Mouse (Mus musculus): ENCODE data around the gene Mdc1. TPM values are rescaled to one million over a fixed set of nuclear protein-coding genes. Genes with fewer than 3 reads are reported as not detected.

The Mdc1 gene
- total RNA-seq (2021) = 10 to 100 TPM; 15.4 to 20.8 TPM
- 3.6 and 5.9 TPM in 2 replicates for polyA plus RNA-seq (2012; rRNA removed)
- long read RNA-seq = 0 reads

DNA sequence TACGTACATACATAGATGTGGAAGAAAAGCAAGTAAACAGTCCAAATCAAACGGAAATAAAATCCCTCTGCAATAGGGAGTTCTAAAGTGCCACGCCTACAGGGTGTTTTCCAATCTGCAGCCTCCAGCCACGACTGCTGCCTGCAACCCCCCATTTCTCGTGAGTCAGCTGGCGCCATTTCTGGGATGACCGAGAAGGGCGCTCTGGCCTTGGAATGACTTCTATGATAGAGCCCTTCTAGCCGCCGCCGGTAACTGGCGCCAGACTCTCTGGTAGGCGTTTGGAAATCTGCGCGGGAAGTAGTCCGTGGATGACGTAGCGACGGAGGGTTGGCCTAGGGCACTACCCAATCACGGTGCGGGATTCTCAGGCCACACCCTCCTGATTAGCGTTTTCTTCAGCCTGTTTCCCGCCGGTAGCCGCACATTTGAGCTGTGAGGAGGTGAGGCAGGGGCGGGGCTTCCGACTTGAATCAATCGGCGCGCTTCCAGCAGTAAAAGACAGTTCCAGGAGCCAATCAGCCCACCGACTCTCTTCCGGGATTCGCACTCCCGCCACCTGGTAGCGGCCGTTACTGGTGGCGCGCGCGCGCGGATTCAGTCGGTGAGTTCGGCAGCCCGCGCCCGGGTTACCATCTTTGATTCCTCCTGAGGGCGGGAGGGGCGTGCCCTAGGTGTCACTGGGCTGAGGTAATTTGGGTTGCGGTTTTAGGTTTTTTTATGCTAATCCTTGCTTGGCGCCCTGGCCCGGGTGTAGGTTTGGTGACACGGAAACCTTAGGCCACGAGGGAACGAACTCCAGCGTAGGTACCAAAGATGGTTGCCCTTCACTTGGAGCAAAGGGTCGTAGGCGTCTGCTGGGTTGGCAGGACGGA, at the start of gene Mdc1:
Gene Mdc1 (plus strand): TSS at position 440 of the 875 bp plus-strand sequence.
- peak; percentile 99 for DNase-seq

DNA sequence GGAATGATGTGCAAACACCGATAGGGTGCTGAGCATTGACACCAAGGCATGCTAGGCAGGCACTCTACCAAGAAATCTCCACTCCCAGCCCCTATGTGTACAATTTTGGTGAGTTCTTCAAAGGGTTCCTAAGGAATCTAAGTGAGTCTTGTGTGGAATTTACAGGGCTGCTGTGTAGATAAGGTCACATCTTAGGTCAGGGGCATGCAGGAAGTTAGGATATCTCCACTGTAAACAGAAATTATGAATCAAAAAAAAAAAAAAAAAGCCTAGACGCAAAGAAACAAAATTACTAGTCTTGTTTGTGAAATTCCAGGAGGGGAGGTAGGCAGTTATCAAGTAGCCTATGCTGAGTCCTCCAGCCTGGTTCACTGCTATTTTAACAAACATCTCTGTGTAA, 48.5 kb upstream of the Mdc1 start:
- DNase-seq = no peak

DNA sequence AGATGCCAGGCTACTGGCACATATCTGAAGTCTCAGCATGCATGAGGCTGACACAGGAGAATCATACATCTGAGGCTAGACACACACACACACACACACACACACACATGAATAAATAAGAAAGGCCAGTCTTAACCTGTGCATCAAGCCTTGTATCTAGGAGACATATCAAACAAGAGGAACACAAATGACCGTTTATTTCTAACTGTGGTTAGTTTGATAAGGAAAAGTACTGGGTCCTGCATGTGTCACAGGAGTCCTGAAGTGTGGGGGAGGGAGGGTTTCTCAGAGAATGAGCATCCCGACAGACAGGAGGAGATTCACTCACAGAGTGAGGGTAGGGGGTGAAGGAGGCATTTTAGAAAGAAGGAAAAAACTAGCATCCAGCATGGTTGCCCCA, 46.2 kb upstream of the Mdc1 start:
- no peak for DNase-seq

- DNase-seq = no peak
Measured at GRCm38 (mm10) chr17:35795656-35796055, 45.7 kb upstream of the Mdc1 start.

GRCm38 (mm10) chr17:35796835-35797234, 44.5 kb upstream of the Mdc1 start:
- no peak for DNase-seq

GRCm38 (mm10) chr17:35800905-35801304, 40.4 kb upstream of the Mdc1 start:
- DNase-seq = no peak

DNA sequence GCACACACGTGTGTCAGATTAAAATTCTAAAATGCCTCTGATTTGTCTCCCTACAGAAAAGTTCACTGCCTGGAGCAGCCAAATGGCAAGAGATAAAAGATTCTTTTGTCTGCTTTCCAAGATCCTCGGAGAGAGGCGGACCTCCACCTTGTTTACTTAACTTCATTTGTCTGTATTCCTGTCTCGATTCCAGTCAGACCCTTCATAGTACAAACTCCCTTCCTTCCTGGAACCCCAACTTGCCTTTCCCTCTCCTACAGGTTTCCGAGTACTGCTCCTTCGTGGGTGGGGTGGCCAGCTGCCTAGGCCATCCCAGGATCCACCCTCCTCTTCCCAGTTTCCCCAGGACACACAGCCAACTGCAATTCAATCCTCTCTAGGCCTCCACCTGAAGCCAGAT, 38.3 kb upstream of the Mdc1 start:
- DNase-seq = peak; percentile 45

GRCm38 (mm10) chr17:35803858-35804399, 37.4 kb upstream of the Mdc1 start:
- DNase-seq = no peak

- DNase-seq = peak; percentile 83
Measured at GRCm38 (mm10) chr17:35808073-35808472, 33.2 kb upstream of the Mdc1 start.

GRCm38 (mm10) chr17:35809395-35809794, 31.9 kb upstream of the Mdc1 start:
- DNase-seq = no peak

DNA sequence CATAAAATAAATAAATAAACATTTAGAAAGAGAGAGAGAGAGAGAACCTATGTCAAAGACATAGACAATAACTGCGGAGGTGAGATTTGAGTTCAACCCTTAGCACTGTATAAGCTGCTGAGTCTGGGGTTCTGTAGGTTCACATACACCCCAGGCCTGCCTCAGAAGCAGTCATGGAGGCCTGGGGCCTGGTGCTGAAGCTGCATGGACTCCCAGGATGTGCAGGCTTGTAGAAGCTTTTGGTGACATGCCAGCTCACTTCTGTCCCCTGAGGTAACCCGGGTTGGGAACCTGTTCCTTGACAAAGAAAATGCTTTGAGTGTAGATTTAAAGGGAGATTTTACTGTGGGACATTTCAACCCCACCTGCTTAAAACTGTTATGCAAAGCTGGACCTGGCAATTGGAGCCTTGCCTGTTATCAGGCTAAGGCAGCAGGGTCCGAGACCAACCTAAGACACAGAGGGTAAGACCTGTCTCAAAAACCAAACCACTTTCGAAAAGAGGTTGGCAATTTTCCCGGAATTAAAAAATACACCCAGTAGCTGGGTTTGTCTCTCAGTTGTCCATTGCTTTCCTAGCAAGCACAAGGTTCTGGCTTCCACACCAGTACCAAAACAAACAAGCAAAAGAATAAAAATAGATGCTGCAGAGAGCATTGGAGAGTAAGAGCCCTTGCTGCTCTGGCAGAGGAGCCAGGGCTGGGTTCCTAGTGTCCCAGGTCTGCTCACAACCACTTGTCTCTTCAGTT, 30.2 kb upstream of the Mdc1 start:
- no peak for DNase-seq

- no peak for DNase-seq
Measured at GRCm38 (mm10) chr17:35812307-35812706, 29.0 kb upstream of the Mdc1 start.

DNA sequence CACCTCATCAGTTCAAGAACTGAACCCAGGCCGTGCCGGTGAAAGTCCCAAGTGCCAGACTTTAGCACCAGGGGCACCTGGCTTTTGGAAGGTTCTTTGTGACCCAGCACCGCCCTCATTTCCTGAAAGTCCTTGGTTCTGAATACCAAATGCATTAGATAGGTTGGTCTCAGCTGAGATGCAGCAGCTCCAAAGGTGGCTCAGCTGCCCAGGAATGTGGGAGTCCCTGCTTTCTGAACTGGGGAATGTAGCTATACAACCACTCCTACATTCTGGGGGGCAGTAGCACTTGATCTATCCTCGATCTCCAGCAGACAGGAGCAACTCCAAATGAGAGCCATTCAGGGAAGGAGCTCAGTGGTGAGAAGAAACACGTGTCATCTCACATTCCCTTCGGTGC, 28.6 kb upstream of the Mdc1 start:
- DNase-seq = no peak

- peak; percentile 95 for DNase-seq
Measured at GRCm38 (mm10) chr17:35813245-35813647, 28.1 kb upstream of the Mdc1 start.

GRCm38 (mm10) chr17:35813653-35814052, 27.7 kb upstream of the Mdc1 start:
- peak; percentile 45 for DNase-seq

GRCm38 (mm10) chr17:35814678-35815077, 26.6 kb upstream of the Mdc1 start:
- DNase-seq = no peak

DNA sequence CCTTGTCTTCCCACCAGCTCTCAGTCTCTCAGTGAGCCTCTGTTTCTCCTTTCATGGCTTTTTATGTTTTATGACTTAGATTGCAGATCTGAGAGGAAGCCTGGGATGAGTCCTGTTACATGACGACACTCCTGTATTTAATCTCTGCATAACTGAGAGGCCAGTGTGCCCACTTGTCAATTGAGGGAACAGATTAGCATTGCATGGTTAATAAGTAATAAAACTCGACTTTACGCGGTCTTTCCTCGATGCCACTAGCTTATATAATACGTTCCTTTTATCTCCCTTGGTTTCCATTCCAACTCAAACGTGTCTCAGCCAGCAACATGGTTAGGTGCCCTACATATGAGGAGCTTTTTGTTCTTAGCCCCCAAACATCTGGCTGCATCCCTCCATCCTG, 25.5 kb upstream of the Mdc1 start:
- no peak for DNase-seq

DNA sequence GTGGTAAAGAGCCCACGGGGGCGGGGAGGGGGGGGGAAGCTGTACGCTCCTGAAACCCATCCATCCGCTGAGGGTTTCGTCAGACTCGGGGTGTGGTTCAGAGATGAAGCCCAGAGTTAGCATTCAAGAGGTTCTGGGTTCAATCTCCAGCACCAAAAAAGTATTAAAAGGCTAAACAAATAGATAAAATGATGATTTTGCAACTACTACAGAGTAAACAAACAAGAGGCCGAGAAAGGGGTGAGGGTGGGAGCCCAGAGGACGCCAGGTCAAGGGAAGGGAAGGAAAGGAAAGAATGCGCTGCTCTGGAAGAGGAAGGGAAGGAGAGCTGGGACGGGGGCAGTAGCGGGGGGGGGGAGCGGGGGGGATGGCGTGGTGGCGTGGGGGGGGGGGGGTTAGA, 24.6 kb upstream of the Mdc1 start:
- DNase-seq = no peak

DNA sequence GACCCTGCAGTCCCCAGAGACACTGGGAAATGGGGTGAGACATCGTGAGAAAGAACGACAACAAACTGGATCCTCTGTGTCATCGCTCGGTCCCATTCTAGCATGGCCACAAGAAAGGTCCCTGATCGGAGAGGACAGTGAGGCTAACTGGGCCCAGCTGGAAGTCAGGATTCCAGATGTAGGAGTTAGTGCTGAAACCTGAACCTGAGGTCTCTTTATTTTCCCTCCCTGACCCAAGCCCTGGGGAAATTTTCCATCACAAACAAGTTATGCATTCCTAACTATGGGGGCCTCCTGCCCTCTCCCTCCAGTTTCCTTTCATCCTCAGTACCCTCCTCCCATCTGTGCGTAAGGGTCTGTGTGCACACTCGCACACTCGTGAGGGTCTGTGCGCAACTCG, 24.1 kb upstream of the Mdc1 start:
- no peak for DNase-seq

DNA sequence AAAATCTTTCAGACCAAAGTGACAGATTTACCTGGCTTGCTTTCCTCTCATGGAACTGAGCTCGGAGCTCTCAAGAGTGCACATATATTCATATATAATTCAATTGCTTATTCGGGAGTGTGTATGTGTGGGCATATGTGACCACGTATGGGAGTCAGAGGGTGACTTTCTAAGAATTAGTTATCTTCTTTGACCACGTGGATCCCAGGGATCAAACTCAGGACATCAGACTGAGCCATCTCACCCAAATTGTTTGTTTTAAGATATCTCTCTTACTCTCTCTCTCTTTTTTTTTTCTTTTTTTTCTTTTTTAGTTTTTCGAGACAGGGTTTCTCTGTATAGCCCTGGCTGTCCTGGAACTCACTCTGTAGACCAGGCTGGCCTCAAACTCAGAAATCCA, 21.2 kb upstream of the Mdc1 start:
- no peak for DNase-seq

DNA sequence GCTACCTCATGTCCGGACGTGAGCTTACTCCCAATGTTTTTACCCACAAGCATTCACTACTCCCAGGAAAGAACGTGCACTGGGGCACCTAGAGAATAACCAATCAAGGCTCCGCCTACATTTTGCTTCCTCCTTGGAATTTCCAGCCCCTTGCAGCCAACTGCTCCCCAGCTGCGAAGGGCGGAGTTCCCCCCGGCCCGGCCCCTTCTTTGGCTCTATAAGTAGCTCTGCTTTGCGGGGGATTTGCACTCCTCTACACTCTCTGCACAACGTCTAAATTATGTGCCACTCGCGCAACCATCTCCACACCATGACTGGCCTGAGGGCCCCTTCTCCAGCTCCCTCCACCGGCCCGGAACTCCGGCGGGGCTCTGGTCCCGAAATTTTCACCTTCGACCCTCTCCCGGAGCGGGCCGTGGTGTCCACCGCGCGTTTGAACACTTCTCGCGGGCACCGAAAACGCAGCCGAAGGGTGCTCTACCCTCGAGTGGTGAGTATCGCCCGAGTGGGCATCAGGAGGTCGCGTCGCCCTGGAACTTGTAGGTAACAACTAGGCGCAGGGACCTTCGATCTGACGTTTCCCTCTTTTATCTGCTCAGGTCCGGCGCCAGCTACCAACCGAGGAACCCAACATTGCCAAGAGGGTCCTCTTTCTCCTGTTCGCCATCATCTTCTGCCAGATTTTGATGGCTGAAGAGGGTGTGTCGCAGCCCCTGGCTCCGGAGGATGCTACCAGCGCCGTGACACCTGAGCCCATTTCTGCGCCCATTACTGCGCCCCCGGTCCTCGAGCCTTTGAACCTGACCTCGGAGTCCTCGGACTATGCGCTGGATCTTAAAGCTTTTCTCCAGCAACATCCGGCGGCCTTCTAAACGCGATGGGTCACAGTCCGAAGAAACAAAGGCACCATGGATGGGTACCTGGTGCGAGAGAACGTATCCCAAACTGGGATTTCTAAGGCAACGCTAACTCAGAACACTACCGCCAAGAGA, 19.6 kb upstream of the Mdc1 start, which contains the start of gene Ier3:
Gene Ier3 (plus strand): TSS at position 246 of the 992 bp plus-strand sequence.
- peak; percentile 91 for DNase-seq

DNA sequence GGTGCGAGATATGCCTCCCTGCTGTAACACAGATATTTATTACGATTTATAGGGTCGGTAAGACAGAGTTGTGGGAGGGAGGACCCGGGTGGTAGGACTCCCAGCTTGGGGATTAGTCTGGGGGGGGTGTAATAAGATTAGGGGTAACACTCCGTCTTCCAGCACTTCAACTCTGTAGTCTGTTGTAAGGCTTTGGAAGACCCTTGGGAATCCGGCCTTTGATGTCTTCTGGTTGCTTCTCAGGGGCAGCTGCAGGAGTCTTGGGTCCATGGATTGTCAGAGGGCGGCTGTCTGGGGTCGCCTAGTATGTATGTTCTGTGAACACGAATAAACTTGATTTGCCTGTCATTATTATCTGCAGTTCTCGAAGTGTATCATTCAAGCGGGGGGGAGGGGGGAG, 18.8 kb upstream of the Mdc1 start:
- no peak for DNase-seq
